Mouse (Mus musculus): ENCODE data around the gene Odf2l. TPM values are rescaled to one million over a fixed set of nuclear protein-coding genes. Genes with fewer than 3 reads are reported as not detected.

Gene Odf2l
- total RNA-seq, 2 experiments from 2014 or later, result 16.6 to 19.0 TPM

GRCm38 (mm10) chr3:145184645-145185044 lies 66.3 kb downstream of the Odf2l start:
- intact Hi-C loops (cut with DNase I), result no loop called here
- no peak for DNase-seq (ENCODE audit: extremely low spot score in 1 of 2, low spot score in 2 of 2)

GRCm38 (mm10) chr3:145191972-145192371 lies 73.6 kb downstream of the Odf2l start:
- DNase-seq (ENCODE audit: extremely low spot score in 1 of 2, low spot score in 2 of 2), result no peak
- intact Hi-C loops (cut with DNase I), result no loop called here

DNA sequence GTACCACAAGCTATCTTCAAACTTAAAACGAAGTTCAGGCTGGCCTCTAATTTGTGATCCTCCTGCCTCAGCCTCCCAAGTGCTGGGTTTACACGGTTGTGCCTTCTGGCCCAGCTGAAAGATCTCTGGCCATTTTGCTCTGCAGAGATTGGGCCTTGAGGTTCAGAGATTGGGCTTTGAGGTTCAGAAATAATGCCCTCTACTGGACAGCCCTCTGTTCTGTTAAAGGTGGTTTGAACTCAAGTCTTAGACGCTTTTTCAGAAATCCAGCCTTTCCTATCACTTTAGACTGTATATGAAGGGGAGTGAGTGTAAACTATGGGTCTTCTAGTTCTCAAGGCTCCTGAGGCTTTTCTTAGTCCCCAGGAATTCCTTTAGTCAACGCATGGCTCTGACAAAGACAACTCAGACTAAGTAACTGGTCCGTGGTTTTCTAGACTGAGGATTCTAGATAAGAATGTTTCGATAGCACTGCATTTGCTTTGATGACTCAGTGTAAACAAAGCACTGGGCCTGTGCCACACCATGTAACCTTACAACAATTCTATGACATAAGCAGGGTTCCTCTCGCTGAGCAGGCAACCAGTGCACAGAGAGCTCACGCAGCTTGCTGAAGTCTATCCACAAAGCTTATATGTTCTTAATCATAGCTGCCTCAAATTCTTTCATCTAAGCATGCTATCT lies 77.0 kb downstream of the Odf2l start:
- intact Hi-C loops (cut with DNase I), result no loop called here

GRCm38 (mm10) chr3:145198050-145198449 lies 79.7 kb downstream of the Odf2l start:
- no peak for DNase-seq (ENCODE audit: extremely low spot score in 1 of 2, low spot score in 2 of 2)
- intact Hi-C loops (cut with DNase I), result no loop called here

More for the DNA sequence above, 77.0 kb downstream of the Odf2l start:
- no peak for DNase-seq (ENCODE audit: extremely low spot score in 1 of 2, low spot score in 2 of 2)

Other genes starting within 250 kb of the Odf2l start
- not detected for gene Clca4b, start 186.1 kb upstream of the Odf2l start, total RNA-seq (2021)
- under 1 TPM in 1 of 2 experiments, not detected in 1; 0.14 TPM for gene Clca4a, start 143.5 kb upstream of the Odf2l start, total RNA-seq (2021)
- not detected for gene Clca1, start 85.8 kb upstream of the Odf2l start, total RNA-seq (2021)
- under 1 TPM in 1 of 2 experiments, not detected in 1; 0.09 TPM for gene Clca2, start 19.1 kb upstream of the Odf2l start, total RNA-seq (2021)
- gene Col24a1, start 173.9 kb downstream of the Odf2l start, total RNA-seq (2021), result 1 to 10 TPM; 5.4 to 6.6 TPM